ENCODE assay signal across 9 mouse cellular contexts in genomic region chr3:121636315-121636714, GRCm38 (mm10). TPM values are rescaled to one million over a fixed set of nuclear protein-coding genes. Genes with fewer than 3 reads are reported as not detected.
DNase-seq lines count a peak whose midpoint lies in the region; ATAC-seq and TF ChIP-seq lines count a peak whose summit lies in the region.
"Had no signal": no experiment of that assay in that cellular context is flagged by ENCODE, and none has a peak within 500 bp of the region (broad histone marks: within the 10 kb centered on the region; RNA-seq: fewer than 3 reads in every experiment).

No protein-coding gene starts in this region.

- TF ChIP-seq CTCF in small intestine, adult 2 months (IDR thresholded peaks at IDR 0.05; ENCODE audit: extremely low read depth, insufficient read length, insufficient replicate concordance, low read depth, low read length) = peak; percentile 28; the same call in 1 of the 2 replicates

- no peak overlapping the region for H3K4me2 ChIP-seq in forebrain, embryonic 15.5 days (replicated peaks)

- no peak for TF ChIP-seq POLR2A in small intestine, adult 2 months (IDR thresholded peaks at IDR 0.05; ENCODE audit: low read depth, low read length)

- H3K27me3 ChIP-seq in forebrain, embryonic 15.5 days = no peaks in the 10 kb centered on the region
- no peaks in the 10 kb centered on the region for H3K27me3 ChIP-seq in forebrain, embryonic 10.5 days (ENCODE audit: poor library complexity, severe bottlenecking)
- H3K27me3 ChIP-seq in small intestine, adult 2 months (ENCODE audit: control insufficient read depth, insufficient read depth, low read length) = no peaks in the 10 kb centered on the region

- intact Hi-C loops in left cerebral cortex, postnatal 36 days (cut with DNase I) = loop anchor here (2.0 to 5.0 kb wide), 2 partner anchors 86 to 101 kb away; partner anchors contain the start of gene F3

- no peak overlapping the region for H3K4me3 ChIP-seq in forebrain, embryonic 15.5 days
- H3K4me3 ChIP-seq in forebrain, embryonic 10.5 days = no peak overlapping the region
- no peak overlapping the region for H3K4me3 ChIP-seq in small intestine, adult 2 months (ENCODE audit: low read depth, low read length)

- peak; percentile 43; the same call in 1 of the 2 replicates for ATAC-seq in forebrain, embryonic 15.5 days (replicated peaks)
- ATAC-seq in CD4-positive, CD25-positive, alpha-beta regulatory T cell, adult 4 months = no peak

- 51% methylated on average over 6 of the region's 6 CpGs for WGBS in forebrain, embryonic 15.5 days
- WGBS in forebrain, embryonic 10.5 days = 89% methylated on average over 6 of the region's 6 CpGs
- WGBS in small intestine, adult 2 months = 46% methylated on average over 6 of the region's 6 CpGs

- DNase-seq in forebrain, embryonic 10.5 days (ENCODE audit: extremely low spot score, low spot score) = no peak
- DNase-seq in NIH3T3 (ENCODE audit: low read depth) = peak; percentile 78
- peak; percentile 60 to 72 for DNase-seq in frontal cortex, postnatal 10 days (ENCODE audit: low spot score in 2 of 2)
- peak; percentile 55 to 61 for DNase-seq in kidney, adult 8-10 months
- peak; percentile 51 to 62 for DNase-seq in left cerebral cortex, postnatal 36 days (ENCODE audit: low spot score in 2 of 2)

- H3K9me3 ChIP-seq in forebrain, embryonic 15.5 days = no peaks in the 10 kb centered on the region
- H3K9me3 ChIP-seq in forebrain, embryonic 10.5 days = no peaks in the 10 kb centered on the region

- H3K36me3 ChIP-seq in forebrain, embryonic 15.5 days = no peaks in the 10 kb centered on the region
- H3K36me3 ChIP-seq in forebrain, embryonic 10.5 days (replicated peaks) = no peaks in the 10 kb centered on the region
- no peaks in the 10 kb centered on the region for H3K36me3 ChIP-seq in small intestine, adult 2 months (ENCODE audit: control insufficient read depth, insufficient read depth, low read length)

- no peak overlapping the region for H3K9ac ChIP-seq in forebrain, embryonic 15.5 days (replicated peaks)

- no peak overlapping the region for H3K27ac ChIP-seq in forebrain, embryonic 15.5 days (replicated peaks)
- H3K27ac ChIP-seq in forebrain, embryonic 10.5 days = no peak overlapping the region
- no peak overlapping the region for H3K27ac ChIP-seq in small intestine, adult 2 months (ENCODE audit: insufficient read depth, low read depth, low read length)

- H3K4me1 ChIP-seq in forebrain, embryonic 15.5 days = no peaks in the 10 kb centered on the region
- H3K4me1 ChIP-seq in forebrain, embryonic 10.5 days = peaks cover 12% of the 10 kb centered on the region; the same call in 1 of the 2 replicates
- no peaks in the 10 kb centered on the region; the same call in 1 of the 2 replicates for H3K4me1 ChIP-seq in small intestine, adult 2 months (ENCODE audit: control insufficient read depth, insufficient read depth, insufficient read length, low read length)

RNA-seq across cellular contexts. Expression of gene 4930432M17Rik, which starts 34.2 kb away (rescaled TPM):
- not detected in 2 replicates for polyA plus RNA-seq in forebrain, embryonic 15.5 days (2015; fragmentation: Nextera tagmentation; extraction: Ambion mirVana)
- polyA plus RNA-seq in forebrain, embryonic 10.5 days (2016; fragmentation: Nextera tagmentation; extraction: Ambion mirVana) = not detected in 2 replicates
- not detected for total RNA-seq in left cerebral cortex, postnatal 36 days (2021)
- not detected in 2 replicates for polyA plus RNA-seq in small intestine, adult 2 months (2012; rRNA removed)
- polyA plus RNA-seq in CD4-positive, CD25-positive, alpha-beta regulatory T cell, adult 4 months (2017; shearing (Covaris generic)) = not detected
- total RNA-seq: MEL had no signal
